Mouse (Mus musculus): Measurements from ENCODE around the gene Fli1. TPM values are rescaled to one million over a fixed set of nuclear protein-coding genes. Genes with fewer than 3 reads are reported as not detected.
A peak's percentile ranks its signal among the peaks of the same experiment; 100 is the strongest.

Fli1 gene
- polyA plus RNA-seq (2014; fragmentation: Nextera tagmentation; extraction: Ambion mirVana), result 5.5 and 6.2 TPM in 2 replicates

- Histone ChIP-seq H3K27me3 (replicated peaks; ENCODE audit: control insufficient read depth, insufficient read depth, low read length) (peaks cover 91% of the 10 kb centered on the region), H3K9ac (ENCODE audit: low read length) (no peak within 1 kb of the TSS), H3K36me3 (ENCODE audit: control insufficient read depth, insufficient read depth, low read length) (no peaks in the 10 kb centered on the region), H3K27ac (ENCODE audit: low read depth, low read length) (no peak within 1 kb of the TSS), H3K9me3 (replicated peaks; ENCODE audit: control insufficient read depth, low read length) (no peaks in the 10 kb centered on the region), H3K4me3 (ENCODE audit: low read depth, low read length) (peak within 1 kb of the TSS; percentile 4; the same call in 1 of the 2 replicates), H3K4me1 (ENCODE audit: control insufficient read depth, insufficient read depth, low read length) (peaks cover 15% of the 10 kb centered on the region), H3K4me2 (ENCODE audit: low read length) (peak within 1 kb of the TSS; percentile 89)
- DNase-seq (ENCODE audit: low spot score), result no peak
- WGBS, result 2% methylated on average over 41 of the region's 41 CpGs
- no peak for ATAC-seq
These were observed at the start of gene Fli1 for GRCm38 (mm10) chr9:32542212-32543039. Gene Fli1 (minus strand): TSS chr9:32542861.

DNA sequence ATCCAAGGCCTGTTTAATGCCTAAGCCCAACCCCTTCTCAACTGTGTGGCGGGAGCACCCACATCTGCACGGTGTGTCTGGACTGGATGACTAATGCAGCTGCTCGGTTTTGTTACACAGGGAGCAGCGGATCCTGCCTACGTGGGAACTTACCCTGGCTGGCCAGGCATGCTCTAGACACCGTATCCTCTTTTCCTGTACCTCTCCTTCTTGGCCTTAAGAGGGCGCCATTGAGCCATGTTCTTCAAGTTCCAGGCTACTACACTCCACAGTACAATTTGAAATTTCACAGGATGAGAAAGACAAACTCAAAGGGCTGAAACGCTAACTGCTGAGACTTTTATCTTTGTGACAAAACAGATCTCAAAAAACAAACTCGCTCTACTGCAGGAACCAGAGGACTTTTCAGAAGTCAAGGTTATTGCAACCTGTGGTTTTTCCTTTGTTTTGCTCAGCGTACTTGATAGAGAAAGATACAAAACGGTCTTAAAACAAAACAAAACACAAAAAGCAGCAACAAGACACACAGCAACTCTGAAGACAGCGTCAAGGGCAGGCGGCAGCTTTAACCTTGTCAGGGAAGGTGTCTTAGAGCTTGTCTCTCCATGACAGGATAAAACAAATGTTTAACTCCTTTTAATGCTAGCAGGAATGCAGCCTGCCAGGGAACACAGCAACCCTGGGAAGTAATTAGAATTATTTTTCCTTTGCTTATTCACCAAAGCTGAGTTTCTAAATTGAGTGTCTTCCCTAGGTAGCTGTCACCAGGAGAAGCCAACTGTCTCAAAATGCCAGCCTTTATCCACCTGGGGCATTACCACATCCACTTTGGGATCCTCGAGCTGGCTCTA lies 49.3 kb upstream of the Fli1 start:
- H3K27ac ChIP-seq (ENCODE audit: low read depth, low read length), result no peak overlapping the region
- H3K36me3 ChIP-seq (ENCODE audit: control insufficient read depth, insufficient read depth, low read length), result no peaks in the 10 kb centered on the region
- no peaks in the 10 kb centered on the region for H3K4me1 ChIP-seq (ENCODE audit: control insufficient read depth, insufficient read depth, low read length)
- H3K4me2 ChIP-seq (ENCODE audit: low read length), result no peak overlapping the region
- ATAC-seq, result peak; percentile 76
- H3K27me3 ChIP-seq (replicated peaks; ENCODE audit: control insufficient read depth, insufficient read depth, low read length), result peaks cover 5% of the 10 kb centered on the region; the same call in 1 of the 2 replicates
- no peaks in the 10 kb centered on the region for H3K9me3 ChIP-seq (replicated peaks; ENCODE audit: control insufficient read depth, low read length)
- no peak overlapping the region for H3K4me3 ChIP-seq (ENCODE audit: low read depth, low read length)
- H3K9ac ChIP-seq (ENCODE audit: low read length), result no peak overlapping the region
- peak; percentile 91 for DNase-seq (ENCODE audit: low spot score)
- WGBS, result 10% methylated on average over 14 of the region's 14 CpGs

GRCm38 (mm10) chr9:32590571-32590970 lies 47.9 kb upstream of the Fli1 start:
- no peaks in the 10 kb centered on the region for H3K4me1 ChIP-seq (ENCODE audit: control insufficient read depth, insufficient read depth, low read length)

DNA sequence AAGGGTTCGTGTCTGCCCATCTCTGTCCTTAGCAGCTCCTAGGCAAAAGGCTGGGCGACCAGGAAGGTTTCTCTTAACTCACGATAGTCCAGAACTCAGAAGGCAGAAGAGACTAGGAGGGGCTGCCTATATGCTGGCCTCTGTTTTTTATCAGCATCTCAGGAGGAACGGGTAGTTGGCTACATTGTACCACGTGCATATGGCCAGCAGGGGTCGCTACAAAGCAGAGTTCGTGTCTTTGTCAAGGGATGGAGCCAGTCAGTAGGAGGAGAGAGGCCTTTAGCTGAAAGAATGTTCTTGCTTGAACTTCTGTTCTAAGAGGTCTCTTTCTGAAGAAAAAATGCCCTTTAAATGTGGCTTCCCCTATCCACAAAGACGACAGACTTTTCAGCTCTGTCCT lies 47.2 kb upstream of the Fli1 start:
- H3K27me3 ChIP-seq (replicated peaks; ENCODE audit: control insufficient read depth, insufficient read depth, low read length), result peaks cover 5% of the 10 kb centered on the region; the same call in 1 of the 2 replicates
- peak; percentile 85 for DNase-seq (ENCODE audit: low spot score)
- ATAC-seq, result peak; percentile 74
- H3K36me3 ChIP-seq (ENCODE audit: control insufficient read depth, insufficient read depth, low read length), result no peaks in the 10 kb centered on the region
- WGBS, result 8% methylated on average over 8 of the region's 8 CpGs
- no peak overlapping the region for H3K4me2 ChIP-seq (ENCODE audit: low read length)
- no peak overlapping the region for H3K4me3 ChIP-seq (ENCODE audit: low read depth, low read length)
- no peak overlapping the region for H3K27ac ChIP-seq (ENCODE audit: low read depth, low read length)
- no peaks in the 10 kb centered on the region for H3K4me1 ChIP-seq (ENCODE audit: control insufficient read depth, insufficient read depth, low read length)
- no peak overlapping the region for H3K9ac ChIP-seq (ENCODE audit: low read length)
- H3K9me3 ChIP-seq (replicated peaks; ENCODE audit: control insufficient read depth, low read length), result no peaks in the 10 kb centered on the region

More at GRCm38 (mm10) chr9:32590571-32590970, 47.9 kb upstream of the Fli1 start:
- Histone ChIP-seq H3K27ac (ENCODE audit: low read depth, low read length) (no peak overlapping the region), H3K36me3 (ENCODE audit: control insufficient read depth, insufficient read depth, low read length) (no peaks in the 10 kb centered on the region), H3K27me3 (replicated peaks; ENCODE audit: control insufficient read depth, insufficient read depth, low read length) (peaks cover 5% of the 10 kb centered on the region; the same call in 1 of the 2 replicates), H3K4me2 (ENCODE audit: low read length) (no peak overlapping the region), H3K9ac (ENCODE audit: low read length) (no peak overlapping the region), H3K9me3 (replicated peaks; ENCODE audit: control insufficient read depth, low read length) (no peaks in the 10 kb centered on the region), H3K4me3 (ENCODE audit: low read depth, low read length) (no peak overlapping the region)
- WGBS, result 47% methylated on average over 5 of the region's 5 CpGs
- no peak for ATAC-seq
- peak; percentile 27 for DNase-seq (ENCODE audit: low spot score)

GRCm38 (mm10) chr9:32585357-32585756 lies 42.7 kb upstream of the Fli1 start:
- Histone ChIP-seq H3K27me3 (replicated peaks; ENCODE audit: control insufficient read depth, insufficient read depth, low read length) (no peaks in the 10 kb centered on the region), H3K9me3 (replicated peaks; ENCODE audit: control insufficient read depth, low read length) (no peaks in the 10 kb centered on the region), H3K4me3 (ENCODE audit: low read depth, low read length) (no peak overlapping the region), H3K4me1 (ENCODE audit: control insufficient read depth, insufficient read depth, low read length) (no peaks in the 10 kb centered on the region), H3K4me2 (ENCODE audit: low read length) (no peak overlapping the region), H3K36me3 (ENCODE audit: control insufficient read depth, insufficient read depth, low read length) (no peaks in the 10 kb centered on the region), H3K9ac (ENCODE audit: low read length) (no peak overlapping the region), H3K27ac (ENCODE audit: low read depth, low read length) (no peak overlapping the region)
- WGBS, result 40% methylated on average over 7 of the region's 7 CpGs
- no peak for ATAC-seq
- DNase-seq (ENCODE audit: low spot score), result peak; percentile 32

- WGBS, result 81% methylated on average over 6 of the region's 6 CpGs
- no peaks in the 10 kb centered on the region for H3K27me3 ChIP-seq (replicated peaks; ENCODE audit: control insufficient read depth, insufficient read depth, low read length)
- DNase-seq (ENCODE audit: low spot score) (no peak), ATAC-seq (no peak)
- no peak overlapping the region for H3K27ac ChIP-seq (ENCODE audit: low read depth, low read length)
- H3K4me3 ChIP-seq (ENCODE audit: low read depth, low read length), result no peak overlapping the region
- H3K36me3 ChIP-seq (ENCODE audit: control insufficient read depth, insufficient read depth, low read length), result no peaks in the 10 kb centered on the region
- no peaks in the 10 kb centered on the region for H3K4me1 ChIP-seq (ENCODE audit: control insufficient read depth, insufficient read depth, low read length)
- no peak overlapping the region for H3K4me2 ChIP-seq (ENCODE audit: low read length)
- H3K9me3 ChIP-seq (replicated peaks; ENCODE audit: control insufficient read depth, low read length), result no peaks in the 10 kb centered on the region
- no peak overlapping the region for H3K9ac ChIP-seq (ENCODE audit: low read length)
These were observed 41.2 kb upstream of the Fli1 start for GRCm38 (mm10) chr9:32583905-32584304.

GRCm38 (mm10) chr9:32581851-32582573 lies 39.4 kb upstream of the Fli1 start:
- Histone ChIP-seq H3K4me3 (ENCODE audit: low read depth, low read length) (no peak overlapping the region), H3K4me2 (ENCODE audit: low read length) (no peak overlapping the region), H3K27ac (ENCODE audit: low read depth, low read length) (no peak overlapping the region), H3K9me3 (replicated peaks; ENCODE audit: control insufficient read depth, low read length) (no peaks in the 10 kb centered on the region), H3K9ac (ENCODE audit: low read length) (no peak overlapping the region), H3K36me3 (ENCODE audit: control insufficient read depth, insufficient read depth, low read length) (no peaks in the 10 kb centered on the region), H3K27me3 (replicated peaks; ENCODE audit: control insufficient read depth, insufficient read depth, low read length) (no peaks in the 10 kb centered on the region), H3K4me1 (ENCODE audit: control insufficient read depth, insufficient read depth, low read length) (no peaks in the 10 kb centered on the region)
- ATAC-seq (no peak), DNase-seq (ENCODE audit: low spot score) (no peak)
- WGBS, result 88% methylated on average over 11 of the region's 11 CpGs

DNA sequence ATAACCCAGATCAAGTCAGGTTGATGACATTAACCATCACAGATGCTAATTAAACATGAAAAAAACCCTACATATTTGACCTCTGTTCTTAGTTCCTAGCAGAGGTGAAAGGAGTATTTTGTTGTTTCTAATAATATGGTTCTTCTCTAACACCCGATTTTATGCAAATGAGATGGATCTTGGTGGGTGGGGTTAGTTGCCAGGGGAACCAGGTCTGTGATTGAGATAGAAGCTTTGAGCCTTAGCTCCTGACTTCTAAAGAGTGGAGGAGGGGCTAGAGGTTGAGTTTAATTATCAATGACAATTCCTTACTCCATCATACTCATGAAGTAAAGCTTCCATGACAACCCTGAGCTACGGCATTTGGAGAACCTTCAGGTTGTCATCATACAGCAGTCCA lies 35.8 kb upstream of the Fli1 start:
- H3K27ac ChIP-seq (ENCODE audit: low read depth, low read length), result no peak overlapping the region
- WGBS, result 73% methylated on average over 2 of the region's 2 CpGs
- H3K27me3 ChIP-seq (replicated peaks; ENCODE audit: control insufficient read depth, insufficient read depth, low read length), result no peaks in the 10 kb centered on the region
- no peak overlapping the region for H3K4me3 ChIP-seq (ENCODE audit: low read depth, low read length)
- ATAC-seq (no peak), DNase-seq (ENCODE audit: low spot score) (no peak)
- H3K4me2 ChIP-seq (ENCODE audit: low read length), result no peak overlapping the region
- no peaks in the 10 kb centered on the region for H3K36me3 ChIP-seq (ENCODE audit: control insufficient read depth, insufficient read depth, low read length)
- no peaks in the 10 kb centered on the region for H3K4me1 ChIP-seq (ENCODE audit: control insufficient read depth, insufficient read depth, low read length)
- no peaks in the 10 kb centered on the region for H3K9me3 ChIP-seq (replicated peaks; ENCODE audit: control insufficient read depth, low read length)
- H3K9ac ChIP-seq (ENCODE audit: low read length), result no peak overlapping the region

All from forebrain, embryonic 14.5 days (tissue).